Mouse (Mus musculus): ENCODE data around the gene Mucl1. TPM values are rescaled to one million over a fixed set of nuclear protein-coding genes. Genes with fewer than 3 reads are reported as not detected.
A peak's percentile ranks its signal among the peaks of the same experiment; 100 is the strongest.
"Not testable (repeated sequence)": the region's sequence is repeated elsewhere in the genome, so short reads cannot be mapped to it uniquely, and the experiment has no call there.

The Mucl1 gene
- total RNA-seq (2021) = not detected

DNA sequence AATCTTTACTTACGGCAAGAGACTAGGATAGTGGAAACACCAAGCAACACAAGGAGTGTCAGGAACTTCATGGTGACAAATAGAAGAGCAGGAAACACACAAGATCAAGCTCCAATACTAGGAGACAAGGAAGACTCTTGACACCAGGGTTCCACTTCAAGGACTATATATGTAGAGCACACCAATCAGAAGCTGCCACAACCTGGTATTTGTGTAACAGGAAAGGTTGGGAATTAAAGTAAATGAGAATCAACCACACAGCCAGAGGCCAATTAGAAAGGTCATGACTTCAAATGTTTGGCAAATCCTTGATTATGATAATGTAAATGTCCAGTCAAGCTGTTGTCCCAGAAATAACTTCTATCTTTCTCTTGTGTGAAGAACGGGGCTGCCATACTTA lies at the start of gene Mucl1:
Gene Mucl1, minus strand, starts transcription at position 101 of the 400 bp plus-strand sequence.
- intact Hi-C loops (cut with DNase I) = no loop called here
- DNase-seq = no peak

DNA sequence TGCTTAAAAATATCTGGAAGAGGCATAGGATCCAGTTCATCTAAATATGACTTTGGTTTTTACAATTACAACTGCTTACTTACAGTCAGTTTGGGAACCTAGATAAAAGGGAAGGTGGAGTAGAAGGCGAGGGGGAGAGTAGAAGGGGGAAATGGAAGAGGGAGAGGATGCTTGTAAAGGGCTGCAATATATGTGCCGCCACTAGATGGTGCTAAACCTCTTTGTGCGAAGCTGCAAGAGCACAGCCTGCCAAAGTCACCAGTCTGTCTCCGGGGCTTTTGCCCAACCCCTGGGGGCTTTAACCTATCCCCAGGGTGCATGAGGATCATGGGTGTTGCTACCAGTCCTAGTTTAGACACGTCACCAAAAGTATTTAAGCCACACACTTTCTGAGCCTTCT lies 11.6 kb upstream of the Mucl1 start:
- intact Hi-C loops (cut with DNase I) = not testable (repeated sequence)

DNA sequence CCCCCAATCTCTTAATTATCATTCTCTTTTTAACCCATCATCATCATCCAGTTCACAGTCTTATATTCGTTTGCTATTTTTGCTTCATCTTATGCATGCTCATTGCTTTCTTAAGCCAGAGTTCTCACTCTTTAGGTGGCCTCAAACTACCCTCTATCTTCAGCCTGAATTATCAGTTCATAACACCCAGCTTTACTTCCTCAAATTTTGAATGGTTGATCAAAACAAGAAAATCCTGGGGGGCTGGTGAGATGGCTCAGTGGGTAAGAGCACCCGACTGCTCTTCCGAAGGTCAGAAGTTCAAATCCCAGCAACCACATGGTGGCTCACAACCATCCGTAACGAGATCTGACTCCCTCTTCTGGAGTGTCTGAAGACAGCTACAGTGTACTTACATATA lies 38.4 kb downstream of the Mucl1 start:
- DNase-seq; intact Hi-C loops (cut with DNase I): not testable (repeated sequence)

More for the DNA sequence above, 11.6 kb upstream of the Mucl1 start:
- peak; percentile 7 to 34 for DNase-seq

Other genes starting within 250 kb of the Mucl1 start
- 10 to 100 TPM; 14.8 to 18.0 TPM for gene Ppp1r1a, start 217.5 kb downstream of the Mucl1 start, total RNA-seq (2021)
- gene Glycam1, start 190.4 kb downstream of the Mucl1 start, total RNA-seq (2021) = not detected
- not detected for gene Mucl2, start 143.8 kb upstream of the Mucl1 start, total RNA-seq (2021)

All from heart, postnatal 10 days (tissue).